Mouse (Mus musculus) ES-E14 (cell line): ENCODE results near the gene Ptgir.

Experiments used
- CHD2 ChIP-seq: IDR thresholded peaks from 2 replicates; pipeline ENCODE4 v1.6.1; 2014; ENCODE audit warnings: mild to moderate bottlenecking, low read depth, low read length, inconsistent platforms
- HCFC1 ChIP-seq: IDR thresholded peaks from 2 replicates; pipeline ENCODE4 v1.6.1; 2012; ENCODE audit warnings: low read length, inconsistent platforms, borderline replicate concordance; ENCODE audit not compliant: insufficient read depth
- MAFK ChIP-seq: IDR thresholded peaks from 2 replicates; pipeline ENCODE4 v1.6.1; 2014; ENCODE audit warnings: mild to moderate bottlenecking, low read depth, low read length, inconsistent platforms; ENCODE audit not compliant: insufficient read depth
- ZC3H11A ChIP-seq: IDR thresholded peaks from 2 replicates; pipeline ENCODE4 v1.6.1; 2012; ENCODE audit warnings: low read depth, mild to moderate bottlenecking, inconsistent platforms, low read length, borderline replicate concordance

DNA sequence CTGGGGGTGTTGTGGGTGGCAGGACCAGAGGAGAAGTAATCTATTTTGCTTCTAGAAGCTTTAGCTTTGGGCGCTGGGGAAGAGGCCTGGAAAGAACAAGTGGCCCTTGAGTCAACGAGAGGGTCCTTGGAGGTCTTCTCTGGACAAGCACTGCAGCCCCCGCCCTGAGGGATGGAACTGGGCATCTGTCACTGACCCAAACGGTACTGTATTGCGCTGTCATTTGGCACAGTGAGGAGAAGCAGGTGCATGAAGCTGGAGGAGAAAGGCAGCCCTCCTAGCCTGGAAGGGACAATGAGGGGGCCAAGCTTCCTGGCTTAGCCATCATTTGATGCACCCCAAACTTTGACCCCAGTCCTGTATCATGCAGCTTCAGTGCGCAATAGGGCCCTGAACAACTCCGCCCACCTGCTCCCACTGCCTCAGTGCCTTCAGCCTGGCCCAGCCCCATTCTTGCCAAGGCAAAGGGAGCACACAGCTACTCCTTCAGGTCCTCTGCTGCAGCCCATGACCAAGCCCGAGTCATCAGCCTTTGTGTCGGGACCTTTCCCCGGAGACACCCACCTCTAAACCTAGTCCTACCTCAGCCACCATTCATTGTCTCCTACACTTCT, 16.2 kb downstream of the Ptgir start:
- no peak for TF ChIP-seq ZC3H11A
- no peak for TF ChIP-seq CHD2
- TF ChIP-seq HCFC1: no peak
- no peak for TF ChIP-seq MAFK
